Mouse (Mus musculus): ENCODE measurements at regions not wholly inside any gene's neighbourhood (a gene's known extent, or its start where the extent isn't known, plus 50 kb on each side); places are given as distances from the start of the nearest gene placed in this dataset.

- peak; percentile 78 for DNase-seq (ENCODE audit: low spot score)
These were observed 72.0 kb upstream of the Dph5 start for GRCm38 (mm10) chr3:115815571-115816156.

GRCm38 (mm10) chr3:115816328-115817160 lies 71.1 kb upstream of the Dph5 start:
- no peak for DNase-seq (ENCODE audit: low spot score)

- DNase-seq (ENCODE audit: low spot score): no peak
These were observed 69.9 kb upstream of the Dph5 start for GRCm38 (mm10) chr3:115817771-115818170.

GRCm38 (mm10) chr3:115818734-115819133 lies 68.9 kb upstream of the Dph5 start:
- no peak for DNase-seq (ENCODE audit: low spot score)

- DNase-seq (ENCODE audit: low spot score): peak; percentile 41
These were observed 68.1 kb upstream of the Dph5 start for GRCm38 (mm10) chr3:115819401-115820138.

GRCm38 (mm10) chr3:115820139-115820481 lies 67.5 kb upstream of the Dph5 start:
- DNase-seq (ENCODE audit: low spot score): no peak

GRCm38 (mm10) chr3:115821627-115822026 lies 66.0 kb upstream of the Dph5 start:
- no peak for DNase-seq (ENCODE audit: low spot score)

- DNase-seq (ENCODE audit: low spot score): no peak
These were observed 65.1 kb upstream of the Dph5 start for GRCm38 (mm10) chr3:115822491-115822890.

- DNase-seq (ENCODE audit: low spot score): no peak
These were observed 63.9 kb upstream of the Dph5 start for GRCm38 (mm10) chr3:115823741-115824140.

- no peak for DNase-seq (ENCODE audit: low spot score)
These were observed 62.8 kb upstream of the Dph5 start for GRCm38 (mm10) chr3:115824792-115825191.

- DNase-seq (ENCODE audit: low spot score): no peak
These were observed 52.3 kb upstream of the Dph5 start for GRCm38 (mm10) chr3:115835381-115835780.

GRCm38 (mm10) chr3:115837617-115838216 lies 49.9 kb upstream of the Dph5 start:
- DNase-seq (ENCODE audit: low spot score): no peak
